44 mouse cellular contexts compared by ENCODE assay signal in genomic region chr2:76330081-76330480, GRCm38 (mm10). TPM values are rescaled to one million over a fixed set of nuclear protein-coding genes. Genes with fewer than 3 reads are reported as not detected.
"Had no signal": no experiment of that assay in that cellular context is flagged by ENCODE, and none has a peak within 500 bp of the region (broad histone marks: within the 10 kb centered on the region; RNA-seq: fewer than 3 reads in every experiment).

No protein-coding gene starts in this region.

- ATAC-seq: lung, postnatal 0 days; midbrain, embryonic 13.5 days; midbrain, embryonic 15.5 days had no signal

- H3K36me3 ChIP-seq: limb, embryonic 12.5 days; limb, embryonic 13.5 days; limb, embryonic 15.5 days; liver, embryonic 13.5 days; liver, embryonic 15.5 days; lung, embryonic 15.5 days; midbrain, embryonic 10.5 days; midbrain, embryonic 12.5 days; midbrain, embryonic 13.5 days; midbrain, embryonic 15.5 days; neural tube, embryonic 12.5 days; neural tube, embryonic 13.5 days had no signal

- H3K4me2 ChIP-seq: limb, embryonic 12.5 days; limb, embryonic 13.5 days; limb, embryonic 15.5 days; liver, embryonic 11.5 days; liver, embryonic 13.5 days; liver, embryonic 15.5 days; lung, embryonic 14.5 days; lung, embryonic 15.5 days; midbrain, embryonic 12.5 days; midbrain, embryonic 13.5 days; midbrain, embryonic 15.5 days; neural tube, embryonic 12.5 days; neural tube, embryonic 13.5 days had no signal

- H3K4me1 ChIP-seq: limb, embryonic 12.5 days; limb, embryonic 13.5 days; limb, embryonic 15.5 days; liver, embryonic 13.5 days; liver, embryonic 15.5 days; lung, embryonic 15.5 days; megakaryocyte, embryonic 14.5 days; midbrain, embryonic 12.5 days; midbrain, embryonic 13.5 days; midbrain, embryonic 15.5 days; neural tube, embryonic 12.5 days; neural tube, embryonic 13.5 days had no signal

- H3K9ac ChIP-seq: limb, embryonic 12.5 days; limb, embryonic 13.5 days; limb, embryonic 15.5 days; liver, embryonic 13.5 days; liver, embryonic 14.5 days; liver, embryonic 15.5 days; lung, embryonic 14.5 days; lung, embryonic 15.5 days; midbrain, embryonic 12.5 days; midbrain, embryonic 13.5 days; midbrain, embryonic 15.5 days; neural tube, embryonic 12.5 days; neural tube, embryonic 13.5 days had no signal

- H3K4me3 ChIP-seq: left cerebral cortex, adult 2 months; limb, embryonic 12.5 days; limb, embryonic 13.5 days; limb, embryonic 15.5 days; liver, embryonic 13.5 days; liver, embryonic 15.5 days; lung, embryonic 15.5 days; megakaryocyte, embryonic 14.5 days; midbrain, embryonic 10.5 days; midbrain, embryonic 12.5 days; midbrain, embryonic 13.5 days; midbrain, embryonic 15.5 days; myocyte; neural tube, embryonic 12.5 days; neural tube, embryonic 13.5 days had no signal

- H3K27me3 ChIP-seq: limb, embryonic 12.5 days; limb, embryonic 13.5 days; limb, embryonic 15.5 days; liver, embryonic 13.5 days; liver, embryonic 15.5 days; lung, embryonic 15.5 days; megakaryocyte, embryonic 14.5 days; midbrain, embryonic 13.5 days; midbrain, embryonic 15.5 days; neural tube, embryonic 12.5 days; neural tube, embryonic 13.5 days had no signal

- H3K9me3 ChIP-seq: limb, embryonic 12.5 days; limb, embryonic 13.5 days; limb, embryonic 15.5 days; liver, embryonic 13.5 days; liver, embryonic 15.5 days; lung, embryonic 15.5 days; megakaryocyte, embryonic 14.5 days; midbrain, embryonic 10.5 days; midbrain, embryonic 12.5 days; midbrain, embryonic 13.5 days; midbrain, embryonic 15.5 days; neural tube, embryonic 12.5 days; neural tube, embryonic 13.5 days had no signal

- DNase-seq: left cerebral cortex, postnatal 4 days; liver; liver, embryonic 13.5 days; lung, adult 18-20 months; lung, adult 2 months; lung, embryonic 14.5 days; lung, postnatal 10 days; lung, postnatal 14 days; lung, postnatal 36 days; lung, postnatal 4 days; midbrain, embryonic 14.5 days had no signal

- H3K27ac ChIP-seq: left cerebral cortex, adult 2 months; limb, embryonic 12.5 days; limb, embryonic 13.5 days; limb, embryonic 15.5 days; liver, embryonic 13.5 days; liver, embryonic 14.5 days; liver, embryonic 15.5 days; lung, embryonic 15.5 days; macrophage; midbrain, embryonic 10.5 days; midbrain, embryonic 12.5 days; midbrain, embryonic 13.5 days; midbrain, embryonic 15.5 days; neural tube, embryonic 12.5 days; neural tube, embryonic 13.5 days had no signal

RNA-seq across cellular contexts. Expression of gene Pde11a, which starts 8.5 kb away (rescaled TPM):
- total RNA-seq: liver, adult 2 months; megakaryocyte progenitor cell, adult 5-6 weeks; megakaryocyte-erythroid progenitor cell, adult 5-6 weeks; monocyte, adult 5-6 weeks had no signal
- polyA plus RNA-seq: liver, adult 2 months; liver, embryonic 13.5 days; liver, embryonic 15.5 days; lung, adult 2 months; macrophage; myocyte had no signal

RNA-seq across cellular contexts. Expression of gene Cyct, which starts 30.2 kb away (rescaled TPM):
- total RNA-seq: left cerebral cortex, adult 18-20 months; left cerebral cortex, adult 2 months; left cerebral cortex, adult 8-10 months; left cerebral cortex, postnatal 10 days; left cerebral cortex, postnatal 14 days; left cerebral cortex, postnatal 25 days; left cerebral cortex, postnatal 36 days; left cerebral cortex, postnatal 4 days; liver, adult 2 months; megakaryocyte progenitor cell, adult 5-6 weeks; megakaryocyte, adult 5-6 weeks; megakaryocyte-erythroid progenitor cell, adult 5-6 weeks; midbrain, postnatal 0 days; monocyte, adult 5-6 weeks had no signal
- polyA plus RNA-seq: limb, embryonic 12.5 days; limb, embryonic 13.5 days; limb, embryonic 15.5 days; liver, adult 2 months; liver, embryonic 13.5 days; liver, embryonic 14.5 days; liver, embryonic 15.5 days; liver, embryonic 16.5 days; lung, adult 2 months; lung, embryonic 14.5 days; lung, embryonic 15.5 days; lung, embryonic 16.5 days; lung, postnatal 0 days; macrophage; midbrain, embryonic 10.5 days; midbrain, embryonic 12.5 days; midbrain, embryonic 13.5 days; midbrain, embryonic 14.5 days; myocyte; neural tube, embryonic 11.5 days; neural tube, embryonic 12.5 days; neural tube, embryonic 13.5 days had no signal
